In the genomic region with DNA sequence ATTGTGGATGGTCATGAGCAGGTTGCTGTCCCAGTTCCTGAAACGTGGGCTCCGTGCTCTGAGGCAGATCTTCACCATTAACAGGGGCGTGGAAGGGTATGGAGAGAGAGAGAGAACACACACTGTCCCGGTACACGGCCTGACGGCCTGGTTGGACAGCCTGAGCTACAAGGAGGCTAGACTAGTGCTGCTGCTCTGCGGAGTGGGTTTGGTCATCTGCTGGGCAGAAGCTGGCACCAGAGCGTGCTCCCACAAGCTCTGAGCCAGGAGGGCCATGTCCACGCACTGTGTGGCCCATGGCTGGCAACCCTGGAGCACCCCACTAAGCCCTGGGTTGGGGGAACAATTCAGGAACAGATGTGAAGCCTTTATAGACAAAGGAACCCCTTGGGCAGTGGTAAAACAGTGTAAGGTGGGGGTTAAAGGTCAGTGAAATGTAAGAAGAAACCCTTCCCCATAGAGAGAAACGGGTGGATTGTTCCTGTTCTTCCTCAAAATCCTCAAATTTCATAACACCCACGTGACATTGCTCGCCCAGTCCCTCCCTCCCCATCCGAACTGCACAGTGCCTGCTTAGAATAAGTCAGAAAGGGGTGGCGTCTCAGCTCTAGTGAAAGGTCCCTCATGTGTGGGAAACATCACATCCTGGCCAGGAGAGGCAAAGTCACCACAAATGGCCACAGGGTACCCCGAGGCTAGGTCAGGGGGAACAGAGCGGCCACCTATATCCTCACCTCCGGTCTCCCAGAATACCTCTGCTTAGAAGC, we compare ENCODE assay signal across 21 mouse cellular contexts. TPM values are rescaled to one million over a fixed set of nuclear protein-coding genes. Genes with fewer than 3 reads are reported as not detected.
DNase-seq lines count a peak whose midpoint lies in the region; ATAC-seq and TF ChIP-seq lines count a peak whose summit lies in the region.
"Had no signal": no experiment of that assay in that cellular context is flagged by ENCODE, and none has a peak within 500 bp of the region (broad histone marks: within the 10 kb centered on the region; RNA-seq: fewer than 3 reads in every experiment).

No protein-coding gene starts in this region.

- no peak for TF ChIP-seq EP300 in lung, postnatal 0 days (IDR thresholded peaks at IDR 0.05)

- TF ChIP-seq CTCF in lung, postnatal 0 days (IDR thresholded peaks at IDR 0.05) = no peak

- H3K9me3 ChIP-seq in lung, postnatal 0 days (ENCODE audit: low read length) = no peaks in the 10 kb centered on the region
- H3K9me3 ChIP-seq in embryonic facial prominence, embryonic 14.5 days (ENCODE audit: control insufficient read depth, low read length) = no peaks in the 10 kb centered on the region
- H3K9me3 ChIP-seq: hindbrain, embryonic 15.5 days; stomach, embryonic 15.5 days had no signal

- no peak overlapping the region for H3K4me3 ChIP-seq in lung, postnatal 0 days (ENCODE audit: low read depth, low read length)
- H3K4me3 ChIP-seq in embryonic facial prominence, embryonic 14.5 days (ENCODE audit: low read depth, low read length) = no peak overlapping the region
- H3K4me3 ChIP-seq: hindbrain, embryonic 15.5 days; stomach, embryonic 15.5 days had no signal

- H3K27me3 ChIP-seq in lung, postnatal 0 days (replicated peaks; ENCODE audit: insufficient read depth, low read length) = no peaks in the 10 kb centered on the region
- H3K27me3 ChIP-seq in embryonic facial prominence, embryonic 14.5 days (replicated peaks; ENCODE audit: control insufficient read depth, insufficient read depth, low read length) = no peaks in the 10 kb centered on the region
- H3K27me3 ChIP-seq: hindbrain, embryonic 15.5 days; stomach, embryonic 15.5 days had no signal

- H3K4me1 ChIP-seq in lung, postnatal 0 days (ENCODE audit: insufficient read depth, low read depth, low read length) = no peaks in the 10 kb centered on the region
- H3K4me1 ChIP-seq in embryonic facial prominence, embryonic 14.5 days (ENCODE audit: control insufficient read depth, insufficient read depth, low read length) = no peaks in the 10 kb centered on the region

- H3K36me3 ChIP-seq in lung, postnatal 0 days (ENCODE audit: insufficient read depth, low read length) = peaks cover 27% of the 10 kb centered on the region
- peaks cover 75% of the 10 kb centered on the region for H3K36me3 ChIP-seq in embryonic facial prominence, embryonic 14.5 days (ENCODE audit: control insufficient read depth, insufficient read depth, low read length)

- WGBS in lung, postnatal 0 days = 83% methylated on average over 17 of the region's 17 CpGs
- 82% methylated on average over 17 of the region's 17 CpGs for WGBS in embryonic facial prominence, embryonic 14.5 days

- H3K9ac ChIP-seq in lung, postnatal 0 days (replicated peaks; ENCODE audit: low read depth) = no peak overlapping the region
- 0 out of 2 replicates have a peak overlapping the region, but pooled peaks have one; percentile 5 for H3K9ac ChIP-seq in embryonic facial prominence, embryonic 14.5 days (ENCODE audit: low read depth, low read length)
- H3K9ac ChIP-seq: hindbrain, embryonic 15.5 days; stomach, embryonic 15.5 days had no signal

- H3K4me2 ChIP-seq in lung, postnatal 0 days (replicated peaks; ENCODE audit: low read depth, low read length) = no peak overlapping the region
- no peak overlapping the region for H3K4me2 ChIP-seq in embryonic facial prominence, embryonic 14.5 days (ENCODE audit: low read depth, low read length)
- H3K4me2 ChIP-seq: heart, embryonic 11.5 days; hindbrain, embryonic 15.5 days; stomach, embryonic 15.5 days had no signal

- H3K27ac ChIP-seq in lung, postnatal 0 days (ENCODE audit: low read length) = no peak overlapping the region
- H3K27ac ChIP-seq in embryonic facial prominence, embryonic 14.5 days (replicated peaks; ENCODE audit: low read depth, low read length) = 0 out of 2 replicates have a peak overlapping the region, but pooled peaks have one; percentile 33
- H3K27ac ChIP-seq: hindbrain, embryonic 15.5 days; stomach, embryonic 15.5 days had no signal

- no peak for ATAC-seq in lung, postnatal 0 days
- ATAC-seq in embryonic facial prominence, embryonic 14.5 days (ENCODE audit: low read depth) = no peak
- ATAC-seq in megakaryocyte progenitor cell, adult 5-6 weeks (replicated peaks; ENCODE audit: poor library complexity) = peak; percentile 25
- ATAC-seq: activated CD4-positive, CD25-positive, alpha-beta regulatory T cell, adult 4 months had no signal

- DNase-seq in heart, adult 11 months = peak; percentile 96
- no peak for DNase-seq in heart, adult 8-10 months (ENCODE audit: low spot score)
- peak; percentile 42 for DNase-seq in lung, postnatal 0 days (ENCODE audit: low spot score)
- DNase-seq in lung, postnatal 14 days = no peak
- peak; percentile 22 for DNase-seq in embryonic facial prominence, embryonic 14.5 days (ENCODE audit: low spot score)
- DNase-seq in right cerebral cortex, postnatal 25 days = no peak
- no peak for DNase-seq in kidney, adult 18-20 months
- DNase-seq: adrenal gland, postnatal 25 days; B cell, adult 2 months; cerebellum, postnatal 10 days; gastrocnemius, postnatal 25 days; heart, postnatal 14 days; kidney, adult 9 months; layer of hippocampus, postnatal 36 days; left cerebral cortex, postnatal 4 days; midbrain, embryonic 14.5 days had no signal

RNA-seq across cellular contexts. Expression of a gene that starts 4.8 kb away (rescaled TPM):
- 1 to 10 TPM; 4.5 to 8.3 (median 7.1) TPM for total RNA-seq in heart, adult 8-10 months (2022)
- polyA plus RNA-seq in lung, postnatal 0 days (2015; fragmentation: Nextera tagmentation; extraction: Ambion mirVana) = 6.2 and 7.2 TPM in 2 replicates
- 8.7 and 10.6 TPM in 2 replicates for polyA plus RNA-seq in embryonic facial prominence, embryonic 14.5 days (2014; fragmentation: Nextera tagmentation; extraction: Ambion mirVana)
- 5.6 and 6.8 TPM in 2 replicates for total RNA-seq in megakaryocyte progenitor cell, adult 5-6 weeks (2015)
- 4.7 and 8.0 TPM in 2 replicates for total RNA-seq in megakaryocyte progenitor cell, adult 5-6 weeks (2017)

RNA-seq across cellular contexts. Expression of a gene that starts 57.7 kb away (rescaled TPM):
- 10 to 100 TPM; 11.8 to 16.0 (median 14.2) TPM for total RNA-seq in heart, adult 8-10 months (2022)
- 4.3 and 5.1 TPM in 2 replicates for polyA plus RNA-seq in lung, postnatal 0 days (2015; fragmentation: Nextera tagmentation; extraction: Ambion mirVana)
- 5.6 and 7.5 TPM in 2 replicates for polyA plus RNA-seq in embryonic facial prominence, embryonic 14.5 days (2014; fragmentation: Nextera tagmentation; extraction: Ambion mirVana)
- 14.1 and 18.1 TPM in 2 replicates for total RNA-seq in megakaryocyte progenitor cell, adult 5-6 weeks (2015)
- 8.4 and 8.5 TPM in 2 replicates for total RNA-seq in megakaryocyte progenitor cell, adult 5-6 weeks (2017)

Comparison
In these comparisons a context has a peak if more than half of its experiments do, and no peak if none do; other contexts are left out.
1. DNase-seq: peak in heart, adult 11 months (single experiment), lung, postnatal 0 days (single experiment) and embryonic facial prominence, embryonic 14.5 days (single experiment); none in heart, adult 8-10 months (single experiment), lung, postnatal 14 days (single experiment), right cerebral cortex, postnatal 25 days (single experiment) and kidney, adult 18-20 months (single experiment).